Mouse (Mus musculus) MEL (cell line): Measurements from ENCODE around the gene Wwc2. TPM values are rescaled to one million over a fixed set of nuclear protein-coding genes. Genes with fewer than 3 reads are reported as not detected.
A peak's percentile ranks its signal among the peaks of the same experiment; 100 is the strongest.

Experiments used
- DNase-seq: peaks from one replicate; pipeline ENCODE4 v3.0.0; 2011; ENCODE audit warnings: low read depth, low spot score
- H3K27ac ChIP-seq: 2 replicates; pipeline ENCODE4 v1.5.1; 2012; ENCODE audit warnings: low read depth, mild to moderate bottlenecking, control low read depth, low read length, moderate library complexity; ENCODE audit not compliant: control insufficient read depth
- H3K27me3 ChIP-seq, 2 experiments: fragments of 150-350 bp in 1 of 2; sonication (generic) in 1 of 2; 2 replicates each; pipeline ENCODE4 v1.6.1; 2012; ENCODE audit warnings: low read length in 2 of 2, mild to moderate bottlenecking in 2 of 2, improper control_type of control experiment in 1 of 2, moderate library complexity in 1 of 2; ENCODE audit not compliant: insufficient read depth in 2 of 2, control insufficient read depth in 1 of 2
- H3K36me3 ChIP-seq, 2 experiments: 2 replicates each; pipeline ENCODE4 v1.6.1; 2012 to 2014; ENCODE audit warnings: low read length in 2 of 2, improper control_type of control experiment in 1 of 2, inconsistent platforms in 1 of 2, mild to moderate bottlenecking in 1 of 2; ENCODE audit not compliant: insufficient read depth in 2 of 2, control insufficient read depth in 1 of 2
- H3K4me1 ChIP-seq, 2 experiments: fragments of 150-350 bp in 1 of 2; sonication (generic) in 1 of 2; 2 replicates each; pipeline ENCODE4 v1.6.1; 2012; ENCODE audit warnings: low read length in 2 of 2, improper control_type of control experiment in 1 of 2, mild to moderate bottlenecking in 1 of 2; ENCODE audit not compliant: insufficient read depth in 2 of 2, control insufficient read depth in 1 of 2
- H3K4me3 ChIP-seq, 2 experiments: fragments of 150-350 bp in 1 of 2; sonication (generic) in 1 of 2; 2 replicates each; pipeline ENCODE4 v1.5.1; 2012; ENCODE audit warnings: low read depth in 2 of 2, low read length in 2 of 2, mild to moderate bottlenecking in 2 of 2, moderate library complexity in 2 of 2, control low read depth in 1 of 2, improper control_type of control experiment in 1 of 2; ENCODE audit not compliant: control insufficient read depth in 1 of 2, insufficient read depth in 1 of 2
- H3K79me2 ChIP-seq: 2 replicates; pipeline ENCODE4 v1.6.1; 2012; ENCODE audit warnings: mild to moderate bottlenecking, low read length, moderate library complexity; ENCODE audit not compliant: control insufficient read depth, poor library complexity, insufficient read depth
- H3K9ac ChIP-seq: 2 replicates; pipeline ENCODE4 v1.6.1; 2012; ENCODE audit warnings: low read depth, mild to moderate bottlenecking, control low read depth, low read length, moderate library complexity; ENCODE audit not compliant: control insufficient read depth, poor library complexity, severe bottlenecking
- H3K9me3 ChIP-seq: fragments of 150-350 bp; sonication (generic); replicated peaks from 2 replicates; pipeline ENCODE4 v1.6.1; 2012; ENCODE audit warnings: mild to moderate bottlenecking, low read length, improper control_type of control experiment, moderate library complexity; ENCODE audit not compliant: insufficient read depth
- CHD1 ChIP-seq: IDR thresholded peaks from 2 replicates; pipeline ENCODE4 v1.6.1; 2012; ENCODE audit warnings: low read depth, mild to moderate bottlenecking, inconsistent platforms, low read length, improper control_type of control experiment
- MAZ ChIP-seq: IDR thresholded peaks from 2 replicates; pipeline ENCODE4 v1.6.1; 2012; ENCODE audit warnings: low read depth, mild to moderate bottlenecking, inconsistent platforms, low read length, improper control_type of control experiment
- SMC3 ChIP-seq: IDR thresholded peaks from 2 replicates; pipeline ENCODE4 v1.6.1; 2011; ENCODE audit warnings: low read depth, low read length, improper control_type of control experiment
- TAL1 ChIP-seq: IDR thresholded peaks from 2 replicates; pipeline ENCODE4 v1.6.1; 2012; ENCODE audit warnings: mild to moderate bottlenecking, inconsistent platforms, low read length, moderate library complexity, mixed read lengths
- ZKSCAN1 ChIP-seq: IDR thresholded peaks from 2 replicates; pipeline ENCODE4 v1.6.1; 2012; ENCODE audit warnings: low read depth, mild to moderate bottlenecking, inconsistent platforms, low read length, improper control_type of control experiment, moderate library complexity
- ZMIZ1 ChIP-seq: IDR thresholded peaks from 2 replicates; pipeline ENCODE4 v1.6.1; 2012; ENCODE audit warnings: low read depth, mild to moderate bottlenecking, inconsistent platforms, low read length, improper control_type of control experiment, moderate library complexity
- ZNF384 ChIP-seq: IDR thresholded peaks from 2 replicates; pipeline ENCODE4 v1.6.1; 2012; ENCODE audit warnings: low read depth, mild to moderate bottlenecking, inconsistent platforms, low read length, improper control_type of control experiment
- polyA plus RNA-seq, 2 experiments: library from polyadenylated mRNA; stranded (reverse) in 1 of 2; unstranded in 1 of 2; fragments of >175 nt in 1 of 2; fragments of >200 nt in 1 of 2; gene quantifications; 2 replicates each; pipeline versions ENCODE4 v1.2.1 to v1.2.4; 2012; ENCODE audit warnings: low replicate concordance in 2 of 2, low read depth in 1 of 2; ENCODE audit not compliant: insufficient read length in 2 of 2, insufficient read depth in 1 of 2, missing spikeins in 1 of 2
- total RNA-seq: library from RNA; depleted of rRNA; stranded (reverse); fragments of 300-350 nt; gene quantifications from 2 replicates; pipeline ENCODE4 v1.2.3, GENCODE M21; 2012

Wwc2 gene
- total and polyA plus RNA-seq, 3 experiments: 7.5 to 14.8 TPM; not detected in 1

DNA sequence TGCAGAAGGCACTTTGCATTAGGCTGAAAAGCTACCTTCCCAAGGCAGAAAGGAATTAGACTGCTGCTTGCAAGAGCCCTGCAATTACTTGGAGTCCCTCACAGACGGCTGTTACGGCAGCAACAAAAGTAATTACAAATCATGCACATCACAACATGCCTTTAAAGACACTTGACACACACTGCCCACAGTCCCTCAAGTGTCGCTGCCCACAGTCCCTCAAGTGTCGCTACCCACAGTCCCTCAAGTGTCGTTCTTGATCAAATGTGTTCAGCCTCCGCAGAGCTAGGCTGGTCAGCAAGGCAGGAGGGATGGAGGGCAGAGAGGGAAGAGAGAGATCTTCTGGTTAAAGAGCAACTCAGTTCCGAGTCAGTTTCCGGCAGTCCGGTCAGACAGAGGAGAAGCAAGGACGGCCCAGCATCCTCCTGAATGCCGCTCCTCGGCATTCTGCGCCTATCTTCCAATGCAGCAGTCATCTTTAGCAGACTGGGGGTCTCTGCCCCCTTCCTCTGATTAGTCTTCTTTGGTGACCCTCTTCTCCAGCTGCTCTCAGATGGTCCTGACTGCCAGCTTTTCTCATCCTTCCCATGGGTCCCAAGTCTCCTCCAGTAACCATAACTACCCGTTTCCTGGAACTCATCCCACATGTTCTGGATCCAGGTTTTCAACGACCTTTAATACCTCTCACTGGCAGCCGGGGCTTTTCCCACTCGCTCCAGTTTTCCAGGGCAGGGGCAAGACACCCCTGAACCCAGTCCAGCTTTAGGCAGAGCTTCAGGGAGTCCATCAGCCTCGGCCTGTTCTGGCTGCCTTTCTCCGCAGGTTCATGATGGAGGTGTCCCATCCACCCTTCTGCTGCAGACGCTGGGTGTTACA, 23.4 kb downstream of the Wwc2 start:
- H3K4me3 ChIP-seq: no peak overlapping the region
- DNase-seq: no peak
- H3K79me2 ChIP-seq: no peaks in the 10 kb centered on the region
- H3K4me1 ChIP-seq: peaks cover 2 to 5% of the 10 kb centered on the region in 2 experiments; a peak in 3 of 4 replicates
- H3K9me3 ChIP-seq: no peaks in the 10 kb centered on the region
- H3K36me3 ChIP-seq: peaks cover 0 to 4% of the 10 kb centered on the region in 2 experiments; a peak in 1 of 4 replicates
- H3K27me3 ChIP-seq: no peaks in the 10 kb centered on the region
- no peak overlapping the region for H3K27ac ChIP-seq
- TF ChIP-seq ZNF384 (no peak), TAL1 (no peak), CHD1 (no peak)
- H3K9ac ChIP-seq: no peak overlapping the region

DNA sequence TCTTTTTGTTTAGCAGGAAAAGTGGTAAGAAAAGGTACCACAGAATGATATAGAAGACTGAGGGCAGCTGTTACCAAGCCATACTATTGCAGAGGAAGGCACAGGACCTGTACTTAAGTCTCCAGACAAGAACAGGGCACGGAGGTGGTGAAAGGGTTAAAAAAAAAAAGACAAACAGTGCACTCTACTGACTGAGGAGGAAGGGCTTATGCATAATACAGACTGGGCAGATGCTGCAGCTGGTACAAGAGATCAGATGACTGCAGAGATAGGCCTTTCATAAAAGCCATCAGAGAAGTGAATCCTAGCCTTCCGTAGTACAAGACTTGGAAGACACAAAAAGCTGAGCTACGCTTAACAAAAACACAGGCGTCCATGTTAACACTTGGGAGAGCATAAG, 28.2 kb downstream of the Wwc2 start:
- TF ChIP-seq ZNF384 (peak; percentile 47; the same call in 1 of the 2 replicates), SMC3 (no peak)
- TF ChIP-seq, all 39 proteins: peak for 1

DNA sequence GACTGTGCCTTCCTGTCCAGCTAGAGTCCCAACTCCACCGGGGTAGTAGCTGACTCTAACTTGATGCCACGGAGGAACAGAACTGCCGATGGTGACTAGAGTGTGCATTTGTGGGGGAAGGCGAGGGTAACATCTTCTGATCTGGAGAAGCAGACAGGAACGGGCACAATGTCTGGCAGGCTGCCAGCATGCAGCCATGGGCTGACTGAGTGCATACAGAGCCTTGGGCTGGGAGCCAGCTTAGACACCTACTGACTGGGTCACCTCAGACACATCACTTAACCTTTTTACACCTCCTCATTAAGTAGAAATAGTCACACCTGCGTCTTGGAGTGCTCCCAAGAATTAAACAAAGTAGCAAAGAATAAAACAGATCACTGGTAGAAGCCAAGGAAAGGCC, 28.7 kb downstream of the Wwc2 start:
- Histone ChIP-seq H3K27me3 (no peaks in the 10 kb centered on the region), H3K9ac (no peak overlapping the region), H3K79me2 (0 out of 2 replicates have a peak, but pooled peaks cover 1% of the 10 kb centered on the region), H3K4me1 (peaks cover 7 to 10% of the 10 kb centered on the region in 2 experiments; a peak in 3 of 4 replicates), H3K4me3 (no peak overlapping the region), H3K27ac (no peak overlapping the region), H3K9me3 (no peaks in the 10 kb centered on the region), H3K36me3 (peaks cover 0 to 9% of the 10 kb centered on the region in 2 experiments; a peak in 2 of 4 replicates)
- DNase-seq: peak; percentile 66
- TF ChIP-seq MAZ: no peak
- no peak for TF ChIP-seq ZKSCAN1
- TF ChIP-seq SMC3: no peak
- TF ChIP-seq ZMIZ1: no peak

More for the DNA sequence above, 28.2 kb downstream of the Wwc2 start:
- H3K9me3 ChIP-seq: no peaks in the 10 kb centered on the region
- H3K27me3 ChIP-seq: no peaks in the 10 kb centered on the region
- no peak overlapping the region for H3K27ac ChIP-seq
- DNase-seq: no peak
- H3K36me3 ChIP-seq: peaks cover 0 to 9% of the 10 kb centered on the region in 2 experiments; a peak in 2 of 4 replicates
- H3K79me2 ChIP-seq: 0 out of 2 replicates have a peak, but pooled peaks cover 1% of the 10 kb centered on the region
- peaks cover 7 to 10% of the 10 kb centered on the region in 2 experiments; a peak in 3 of 4 replicates for H3K4me1 ChIP-seq
- H3K4me3 ChIP-seq: no peak overlapping the region
- H3K9ac ChIP-seq: no peak overlapping the region
